Mouse (Mus musculus) spleen, embryonic (tissue): ENCODE results near the gene Acpp.
"Not testable (repeated sequence)": the region's sequence is repeated elsewhere in the genome, so short reads cannot be mapped to it uniquely, and the experiment has no call there.

Experiments used
- CTCF ChIA-PET: fragments of 350-600 bp; sonication (Branson Sonifier 250); formaldehyde crosslinking; loops from one replicate; lab custom pipeline; 2022; lab: Charles Lee

The Acpp gene

DNA sequence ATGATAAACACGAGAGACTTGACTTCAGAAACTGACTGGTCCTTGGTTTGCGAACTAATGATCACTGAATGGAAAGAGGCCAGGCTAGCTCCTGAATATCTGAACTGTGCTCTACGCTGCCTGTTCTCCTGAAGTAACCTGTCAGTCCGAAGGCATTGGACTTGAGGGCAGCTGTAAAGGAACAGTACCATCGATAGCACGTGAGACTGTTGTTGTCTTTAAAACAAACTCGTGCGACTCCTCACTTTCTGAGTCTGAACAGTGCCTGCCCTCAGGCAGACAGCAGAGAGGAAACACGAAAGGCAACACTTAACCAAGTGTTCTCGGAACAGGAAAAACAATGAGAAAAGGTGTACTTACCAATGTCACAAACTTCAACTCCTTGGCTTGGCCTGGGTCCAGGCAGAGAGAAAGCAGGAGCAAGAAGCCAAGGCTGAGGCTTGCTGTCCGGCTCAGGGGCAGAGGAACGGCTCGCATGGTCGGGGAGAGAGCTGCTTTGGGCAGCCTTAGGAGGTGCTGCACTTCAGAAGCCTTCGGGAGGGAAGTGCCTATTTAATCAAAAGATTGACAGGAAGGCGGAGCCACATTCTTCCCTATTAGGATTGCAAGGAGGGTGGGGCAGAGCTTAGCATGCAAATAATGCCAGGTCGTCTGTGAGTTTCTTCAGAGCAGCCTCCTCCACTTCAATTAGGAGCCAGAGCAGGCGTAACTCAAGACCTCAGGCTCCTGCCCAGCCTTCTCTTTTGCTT is at the start of gene Acpp:
TSS of gene Acpp (minus strand) at position 566 of the 749 bp plus-strand sequence.
- CTCF ChIA-PET = no interaction called here

- CTCF ChIA-PET = no interaction called here
Observed at GRCm38 (mm10) chr9:104382571-104383170, 45.1 kb upstream of the Acpp start.

DNA sequence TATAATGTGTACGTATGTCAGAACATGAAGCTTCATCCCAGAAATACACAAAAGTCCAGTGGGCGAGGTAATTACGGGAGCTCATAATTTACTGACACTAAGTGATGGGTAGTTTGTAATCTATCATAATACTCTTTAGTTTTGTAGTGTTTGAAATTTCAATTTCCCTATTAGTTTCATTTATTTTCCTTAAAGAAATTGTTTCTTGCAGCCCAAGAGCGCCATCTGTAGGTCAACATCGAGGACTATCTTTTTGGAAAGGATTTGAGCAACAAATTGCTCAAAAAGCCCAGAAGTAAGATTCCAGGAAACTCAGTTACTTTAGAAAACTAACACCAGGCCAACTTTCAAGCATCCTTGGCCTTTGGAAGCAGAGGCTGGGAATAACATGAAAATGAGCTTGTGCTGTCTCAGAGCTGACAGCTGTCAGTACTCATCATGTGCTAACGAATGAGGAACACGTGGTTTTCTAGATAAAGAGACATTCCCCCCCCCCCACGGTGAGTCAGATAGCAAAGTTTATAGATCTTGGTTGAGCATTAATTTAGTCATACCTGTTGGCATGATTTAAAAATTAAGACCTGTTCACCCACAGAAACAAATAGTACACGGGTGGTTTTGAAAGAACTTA is 42.1 kb upstream of the Acpp start:
- CTCF ChIA-PET = no interaction called here

- CTCF ChIA-PET = no interaction called here
Observed at GRCm38 (mm10) chr9:104375573-104375972, 38.0 kb upstream of the Acpp start.

DNA sequence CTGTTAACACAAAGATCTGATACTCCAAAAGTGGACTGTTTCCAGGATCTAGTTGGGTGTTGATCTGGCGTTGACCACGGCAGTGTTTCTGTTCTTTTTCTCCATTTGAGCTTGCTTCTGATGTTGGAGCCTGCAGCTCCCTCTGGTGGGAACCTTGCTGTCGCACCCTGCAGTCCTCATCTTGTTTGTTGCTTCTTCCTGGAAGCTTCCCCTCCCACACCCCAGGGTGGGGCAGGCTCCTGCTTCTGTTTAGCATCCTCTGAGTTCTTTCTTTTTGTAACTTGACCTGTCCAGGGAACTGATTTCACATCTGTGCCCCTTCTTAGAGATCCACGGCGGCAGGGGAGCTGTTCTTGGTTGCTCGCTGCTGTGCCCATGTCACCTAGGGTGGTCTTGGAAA is 35.7 kb upstream of the Acpp start:
- CTCF ChIA-PET = no interaction called here

DNA sequence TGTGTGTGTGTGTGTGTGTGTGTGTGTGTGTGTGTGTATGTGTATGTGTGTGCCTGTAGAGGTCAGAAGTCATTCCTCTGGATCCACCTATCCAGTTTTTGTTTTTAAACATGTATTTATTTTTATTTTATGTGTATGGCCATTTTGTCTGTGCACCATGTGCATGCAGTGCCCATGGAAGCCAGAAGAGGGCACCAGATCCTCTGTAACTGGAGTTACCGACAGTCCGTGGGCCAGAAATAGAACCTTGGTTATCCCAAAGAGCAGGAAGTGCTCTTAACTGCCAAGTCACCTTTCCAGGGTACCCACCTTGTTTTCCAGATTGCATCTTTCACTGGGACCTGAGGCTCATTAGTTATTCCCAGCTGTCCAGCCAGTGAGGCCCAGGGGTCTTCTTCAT is 29.4 kb upstream of the Acpp start:
- CTCF ChIA-PET = no interaction called here

- CTCF ChIA-PET = not testable (repeated sequence)
Observed at GRCm38 (mm10) chr9:104361951-104362350, 24.4 kb upstream of the Acpp start.

GRCm38 (mm10) chr9:104361073-104361891 is 23.7 kb upstream of the Acpp start:
- CTCF ChIA-PET = no interaction called here

DNA sequence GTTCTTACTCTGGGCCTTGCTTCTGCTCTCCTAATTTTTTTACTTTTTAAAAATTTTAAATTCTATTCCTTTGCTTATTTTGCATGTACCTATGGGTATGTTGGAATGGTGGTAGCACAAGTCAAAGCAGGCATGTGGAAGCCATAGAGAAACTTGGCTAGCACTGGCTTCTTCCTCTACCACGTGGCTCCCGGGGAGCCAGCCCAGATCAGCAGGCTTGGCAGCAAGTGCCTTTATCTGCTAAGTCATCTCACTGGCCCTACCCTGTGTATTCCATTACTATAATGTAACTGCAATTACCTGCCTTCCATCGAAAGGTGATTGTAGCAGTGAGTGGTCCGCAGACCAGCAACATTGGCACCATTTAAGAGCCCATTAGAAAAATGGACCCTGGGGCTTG is 22.8 kb upstream of the Acpp start:
- CTCF ChIA-PET = no interaction called here

- CTCF ChIA-PET = no interaction called here
Observed at GRCm38 (mm10) chr9:104355521-104356270, 18.1 kb upstream of the Acpp start.

GRCm38 (mm10) chr9:104344136-104344535 is 6.6 kb upstream of the Acpp start:
- CTCF ChIA-PET = no interaction called here

DNA sequence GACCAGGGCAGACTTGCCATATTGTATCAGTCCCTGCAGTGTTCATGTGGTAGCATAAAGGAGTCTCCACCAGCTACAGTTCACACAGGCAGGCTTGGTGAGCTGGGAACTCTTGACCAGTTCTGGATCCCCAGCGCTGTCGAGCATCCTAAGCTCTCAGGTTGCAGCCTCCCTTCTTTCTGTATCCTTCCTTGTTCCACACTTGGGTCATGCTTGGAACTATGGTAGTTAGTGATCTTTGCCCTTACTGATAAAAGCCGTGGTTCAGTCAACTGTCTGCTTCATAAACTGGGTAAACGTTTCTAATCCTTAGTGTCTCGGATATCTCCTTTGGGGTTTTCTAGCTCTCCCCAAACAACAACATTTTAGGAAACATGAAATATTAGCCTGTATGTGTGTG is 1.9 kb upstream of the Acpp start:
- CTCF ChIA-PET = no interaction called here

GRCm38 (mm10) chr9:104338489-104339427 is 1.2 kb upstream of the Acpp start:
- CTCF ChIA-PET = no interaction called here

DNA sequence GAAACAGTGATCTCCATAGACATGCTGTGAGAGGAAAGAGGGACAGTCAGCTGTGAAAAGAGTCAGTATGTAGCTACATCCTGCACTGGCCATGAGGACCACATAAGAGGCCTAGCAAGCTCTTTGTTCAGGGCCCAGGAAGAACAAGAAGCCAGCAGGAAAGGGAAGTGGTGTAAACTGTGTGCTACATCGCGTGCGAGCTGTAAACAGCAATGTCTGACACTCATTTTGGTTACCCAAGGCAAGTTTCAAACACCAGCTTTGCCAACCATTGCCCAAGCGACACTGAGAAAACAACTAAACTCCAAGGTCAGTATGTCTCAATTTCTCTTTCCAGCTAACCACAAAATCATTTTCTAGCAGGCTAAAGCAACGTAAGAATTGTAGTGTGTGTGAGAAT is 6.2 kb downstream of the Acpp start:
- CTCF ChIA-PET = interaction anchor here (0.6 kb wide), 1 partner anchor 119 kb away, joined by 5 read pairs; no protein-coding TSS in a partner anchor

- CTCF ChIA-PET = no interaction called here
Observed at GRCm38 (mm10) chr9:104328655-104329054, 8.9 kb downstream of the Acpp start.

DNA sequence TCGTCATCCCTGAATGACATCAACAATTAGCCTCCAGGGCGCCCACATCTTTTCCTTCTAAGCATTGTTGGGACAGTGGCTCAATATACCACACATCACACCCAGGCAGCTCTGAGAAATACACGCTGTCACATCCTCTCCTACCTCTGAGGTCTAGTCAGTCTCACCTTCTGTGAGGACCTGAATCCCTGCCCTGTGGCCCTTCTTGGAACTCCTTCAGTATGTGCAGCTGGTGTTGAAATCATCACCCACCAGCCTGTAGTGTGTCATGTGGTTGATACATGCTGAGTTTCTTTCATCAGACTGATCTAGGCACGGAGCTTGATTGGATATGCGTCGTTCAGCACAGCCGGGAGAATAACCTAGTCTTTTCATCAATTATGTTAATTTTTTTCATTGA is 16.0 kb downstream of the Acpp start:
- CTCF ChIA-PET = interaction anchor here (0.6 kb wide), 1 partner anchor 130 kb away, joined by 11 read pairs; no protein-coding TSS in a partner anchor

GRCm38 (mm10) chr9:104316351-104316750 is 21.2 kb downstream of the Acpp start:
- CTCF ChIA-PET = no interaction called here

DNA sequence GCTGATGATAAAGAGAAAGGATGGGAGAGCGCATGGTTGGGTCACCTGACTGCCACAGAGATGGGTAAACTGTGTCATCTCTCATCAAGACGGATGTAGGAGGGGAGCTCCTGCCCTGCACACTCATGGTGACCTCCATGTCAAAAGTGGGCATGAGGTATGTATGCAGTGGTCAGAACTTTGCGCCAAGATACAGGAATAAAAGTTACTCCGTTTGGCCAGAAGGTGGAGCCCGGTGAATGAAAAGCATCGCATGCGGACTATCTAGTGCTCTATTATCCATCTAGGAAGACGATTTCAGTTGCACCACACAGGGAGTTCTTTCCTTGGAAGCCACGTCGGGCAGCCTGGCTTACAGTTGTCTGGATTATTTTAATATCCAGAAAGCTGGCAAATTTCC is 22.0 kb downstream of the Acpp start:
- CTCF ChIA-PET = no interaction called here

DNA sequence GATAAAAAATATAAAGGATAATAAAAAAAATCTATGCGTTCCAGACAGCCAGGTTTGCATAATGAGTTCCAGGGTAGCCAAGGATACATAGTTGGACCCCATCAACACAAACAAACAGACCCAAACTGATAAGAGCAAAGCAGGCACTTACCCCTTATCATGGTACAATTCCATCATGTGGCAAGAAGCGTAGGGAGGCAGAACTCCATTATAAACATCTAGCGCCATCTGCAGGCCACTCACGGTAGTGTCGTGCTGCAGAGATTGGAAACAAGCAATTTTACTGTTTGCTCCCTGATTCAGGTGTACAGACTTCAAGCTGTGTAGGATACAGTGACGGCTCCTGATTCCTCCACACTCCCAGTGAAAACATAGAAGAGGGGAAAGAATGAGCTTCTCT is 30.8 kb downstream of the Acpp start:
- CTCF ChIA-PET = interaction anchor here (0.7 to 1.7 kb wide), 2 partner anchors 29 to 1111 kb away, joined by 6 to 11 read pairs; no protein-coding TSS in a partner anchor
